Comparison of ENCODE assay signal across 8 mouse cellular contexts in genomic region chr12:13268412-13268811, GRCm38 (mm10). TPM values are rescaled to one million over a fixed set of nuclear protein-coding genes. Genes with fewer than 3 reads are reported as not detected.
DNase-seq lines count a peak whose midpoint lies in the region; ATAC-seq lines count a peak whose summit lies in the region.

No protein-coding gene starts in this region.

- peak; percentile 6 for DNase-seq in CD4-positive, CD25-positive, alpha-beta regulatory T cell, adult 2 months (ENCODE audit: low read depth, low spot score)
- no peak for DNase-seq in left cerebral cortex, postnatal 36 days (ENCODE audit: low spot score in 2 of 2)
- no peak for DNase-seq in layer of hippocampus, postnatal 36 days
- DNase-seq in spleen, adult 18-20 months, result no peak

- H3K4me3 ChIP-seq in erythroblast, embryonic 14.5 days (replicated peaks), result peak overlapping the region; percentile 65
- H3K4me3 ChIP-seq in forebrain, embryonic 16.5 days (replicated peaks; ENCODE audit: low read length), result peak overlapping the region; percentile 99
- peak overlapping the region; percentile 90; the same call in 1 of the 2 replicates for H3K4me3 ChIP-seq in macrophage (ENCODE audit: inconsistent target)

- peaks cover 4% of the 10 kb centered on the region for H3K27me3 ChIP-seq in erythroblast, embryonic 14.5 days (ENCODE audit: control insufficient read depth)
- no peaks in the 10 kb centered on the region for H3K27me3 ChIP-seq in forebrain, embryonic 16.5 days (replicated peaks; ENCODE audit: control insufficient read depth, insufficient read depth, low read length)

- H3K9me3 ChIP-seq in erythroblast, embryonic 14.5 days (ENCODE audit: control insufficient read depth, low read length), result no peaks in the 10 kb centered on the region
- no peaks in the 10 kb centered on the region for H3K9me3 ChIP-seq in forebrain, embryonic 16.5 days (ENCODE audit: control insufficient read depth, low read length)

- intact Hi-C loops in left cerebral cortex, postnatal 36 days (cut with DNase I), result no loop called here

- H3K27ac ChIP-seq in forebrain, embryonic 16.5 days (ENCODE audit: low read length), result no peak overlapping the region
- no peak overlapping the region for H3K27ac ChIP-seq in macrophage

- WGBS in forebrain, embryonic 16.5 days, result 48% methylated on average over 3 of the region's 3 CpGs
- 47% methylated on average over 3 of the region's 3 CpGs for WGBS in macrophage (ENCODE audit: missing documents)

- peaks cover 6% of the 10 kb centered on the region for H3K36me3 ChIP-seq in erythroblast, embryonic 14.5 days (ENCODE audit: control insufficient read depth)
- no peaks in the 10 kb centered on the region for H3K36me3 ChIP-seq in forebrain, embryonic 16.5 days (ENCODE audit: control insufficient read depth, insufficient read depth)
- no peaks in the 10 kb centered on the region for H3K36me3 ChIP-seq in macrophage (ENCODE audit: inconsistent target)

- H3K4me2 ChIP-seq in forebrain, embryonic 16.5 days (ENCODE audit: low read length), result peak overlapping the region; percentile 76

- peaks cover 24% of the 10 kb centered on the region for H3K4me1 ChIP-seq in erythroblast, embryonic 14.5 days (ENCODE audit: control insufficient read depth)
- H3K4me1 ChIP-seq in forebrain, embryonic 16.5 days (replicated peaks; ENCODE audit: control insufficient read depth, insufficient read depth, low read length), result peaks cover 15% of the 10 kb centered on the region

- peak overlapping the region; percentile 90 for H3K9ac ChIP-seq in forebrain, embryonic 16.5 days (replicated peaks; ENCODE audit: low read depth, low read length)

- H3K79me2 ChIP-seq in macrophage (ENCODE audit: inconsistent target), result peaks cover 24% of the 10 kb centered on the region; the same call in 1 of the 2 replicates

- ATAC-seq in erythroblast, adult 5-6 weeks (replicated peaks; ENCODE audit: low FRiP score, poor library complexity, severe bottlenecking), result no peak
- peak; percentile 24 for ATAC-seq in forebrain, embryonic 16.5 days

RNA-seq across cellular contexts. Expression of gene Nbas, which starts 0.5 kb away (rescaled TPM):
- polyA plus RNA-seq in erythroblast, embryonic 14.5 days (2012), result 0.66 and 0.97 TPM in 2 replicates
- total RNA-seq in erythroblast, adult 5-6 weeks (2015; ENCODE audit: low replicate concordance), result 1.3 TPM in 2 replicates
- total RNA-seq in erythroblast, adult 5-6 weeks (2017; ENCODE audit: low replicate concordance), result 3.8 and 4.2 TPM in 2 replicates
- polyA plus RNA-seq in forebrain, embryonic 16.5 days (2015; fragmentation: Nextera tagmentation; extraction: Ambion mirVana), result 12.3 and 13.7 TPM in 2 replicates
- 100 to 1,000 TPM in 6 of 26 experiments, 10 to 100 TPM in 20; 36.8 to 120 (median 89.6) TPM for total RNA-seq in macrophage (2018; cell fraction: chromatin; rRNA removed)
- 10 to 100 TPM in 24 of 26 experiments, 1 to 10 TPM in 2; 8.1 to 18.2 (median 13.5) TPM for total RNA-seq in macrophage (2018; cell fraction: cytosol; rRNA removed)
- total RNA-seq in macrophage (2018; cell fraction: nucleus; rRNA removed), result 10 to 100 TPM; 23.9 to 60.6 (median 39.3) TPM
- 9.2 to 13.6 TPM (median 9.3 TPM) in 3 replicates for polyA plus RNA-seq in macrophage (2018)
- total RNA-seq in left cerebral cortex, postnatal 36 days (2021), result 10 to 100 TPM; 31.3 to 33.6 TPM
- 10 to 100 TPM; 30.5 to 33.2 TPM for total RNA-seq in layer of hippocampus, postnatal 36 days (2021)

RNA-seq across cellular contexts. Expression of gene Ddx1, which starts 19.4 kb away (rescaled TPM):
- polyA plus RNA-seq in erythroblast, embryonic 14.5 days (2012), result 0.50 and 0.68 TPM in 2 replicates
- 10.4 and 30.9 TPM in 2 replicates for total RNA-seq in erythroblast, adult 5-6 weeks (2015; ENCODE audit: low replicate concordance)
- total RNA-seq in erythroblast, adult 5-6 weeks (2017; ENCODE audit: low replicate concordance), result 23.3 and 53.0 TPM in 2 replicates
- polyA plus RNA-seq in forebrain, embryonic 16.5 days (2015; fragmentation: Nextera tagmentation; extraction: Ambion mirVana), result 157 and 163 TPM in 2 replicates
- total RNA-seq in macrophage (2018; cell fraction: chromatin; rRNA removed), result 10 to 100 TPM; 22.2 to 56.2 (median 39.6) TPM
- 10 to 100 TPM; 20.9 to 36.8 (median 24.8) TPM for total RNA-seq in macrophage (2018; cell fraction: cytosol; rRNA removed)
- 10 to 100 TPM; 11.4 to 38.3 (median 20.7) TPM for total RNA-seq in macrophage (2018; cell fraction: nucleus; rRNA removed)
- polyA plus RNA-seq in macrophage (2018), result 20.1 to 74.0 TPM (median 47.0 TPM) in 3 replicates
- 100 to 1,000 TPM; 112 to 127 TPM for total RNA-seq in left cerebral cortex, postnatal 36 days (2021)
- 100 to 1,000 TPM; 120 to 123 TPM for total RNA-seq in layer of hippocampus, postnatal 36 days (2021)

Comparison
In these comparisons a context has a peak if more than half of its experiments do, and no peak if none do; other contexts are left out.
1. RNA of gene Nbas, which starts 0.5 kb away (total RNA-seq): 31.3 to 33.6 TPM in left cerebral cortex, postnatal 36 days and 30.5 to 33.2 TPM in layer of hippocampus, postnatal 36 days; 1.3 to 4.2 TPM in erythroblast, adult 5-6 weeks; every median in the first group is over 4 times any median in the second.
2. Peak in every context shown above with its lines, with median percentiles within 50 percentile points of each other: H3K4me3 ChIP-seq.